ENCODE assay signal across 8 mouse cellular contexts in the genomic region with DNA sequence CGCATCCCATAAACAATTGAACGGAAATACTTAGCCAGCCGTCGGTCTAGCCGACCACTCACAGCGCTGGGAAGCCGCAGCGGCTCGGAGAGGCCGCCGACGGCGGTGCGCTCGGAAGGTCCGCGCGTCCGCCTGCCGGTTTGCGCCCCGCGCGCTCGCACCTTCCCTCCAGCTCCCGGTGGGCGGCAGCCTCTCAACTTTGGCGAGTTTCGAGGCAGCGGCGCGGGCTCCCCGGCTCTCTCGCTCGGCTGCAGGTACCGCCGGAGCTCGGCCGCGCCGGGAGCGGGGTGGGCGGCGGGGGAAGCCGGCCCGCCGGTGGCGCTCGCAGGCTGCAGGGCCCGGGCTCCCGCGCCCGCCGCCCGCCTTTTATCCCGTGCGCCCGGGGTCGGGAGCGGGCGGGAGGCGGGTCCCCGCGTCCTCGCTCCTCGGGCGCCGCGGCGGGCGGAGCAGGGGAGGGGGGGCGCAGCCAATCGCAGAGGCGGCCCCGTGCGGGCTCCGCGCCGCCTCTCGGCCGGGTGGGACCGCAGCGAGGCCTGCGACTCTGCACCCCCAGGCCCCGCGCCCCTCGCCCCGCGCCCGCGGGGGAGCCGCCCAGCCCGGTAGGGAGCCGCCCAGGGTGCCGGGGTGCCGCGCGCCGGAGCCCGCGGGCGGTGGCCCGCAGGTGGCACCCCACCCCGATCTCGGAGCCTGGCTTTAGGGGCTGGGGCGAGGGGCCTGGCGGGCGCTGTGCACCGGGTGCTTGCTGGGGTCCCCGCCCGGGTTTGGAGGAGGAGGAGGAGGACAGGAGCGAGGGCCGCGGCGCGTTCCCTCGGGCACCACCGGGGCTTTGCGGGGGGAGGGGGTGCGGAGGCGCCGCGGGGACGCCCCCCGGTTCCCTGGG. TPM values are rescaled to one million over a fixed set of nuclear protein-coding genes. Genes with fewer than 3 reads are reported as not detected.
DNase-seq lines count a peak whose midpoint lies in the region; ATAC-seq lines count a peak whose summit lies in the region.

A gene (plus strand): TSS at position 197 of the 880 bp plus-strand sequence.
A gene (minus strand): TSS at position 377 of the 880 bp plus-strand sequence.

- H3K27me3 ChIP-seq in intestine, embryonic 16.5 days (replicated peaks; ENCODE audit: control insufficient read depth, insufficient read depth, low read length): peaks cover 11% of the 10 kb centered on the region; the same call in 1 of the 2 replicates
- H3K27me3 ChIP-seq in limb, embryonic 12.5 days: peaks cover 19% of the 10 kb centered on the region
- H3K27me3 ChIP-seq in midbrain, embryonic 12.5 days: peaks cover 19% of the 10 kb centered on the region

- DNase-seq in ZHBTc4 (ENCODE audit: low read depth, low spot score): peak; percentile 64
- peak; percentile 73 for DNase-seq in embryo, embryonic 10.5 days (ENCODE audit: low spot score)
- DNase-seq in gastrocnemius, postnatal 36 days: peak; percentile 36 to 50
- DNase-seq in spleen, postnatal 10 days (ENCODE audit: low spot score in 2 of 2): peak; percentile 68 to 72
- no peak for DNase-seq in adipocyte (ENCODE audit: low spot score)

- H3K9ac ChIP-seq in intestine, embryonic 16.5 days (ENCODE audit: low read depth, low read length): peak within 1 kb of the TSS; percentile 85
- peak within 1 kb of the TSS; percentile 91 for H3K9ac ChIP-seq in limb, embryonic 12.5 days (replicated peaks)
- H3K9ac ChIP-seq in midbrain, embryonic 12.5 days (replicated peaks): peak within 1 kb of the TSS; percentile 84

- ATAC-seq in intestine, embryonic 16.5 days: peak; percentile 91
- peak; percentile 68; the same call in 1 of the 2 replicates for ATAC-seq in limb, embryonic 12.5 days (ENCODE audit: insufficient number of reproducible peaks, insufficient read depth, low FRiP score, low TSS enrichment, low read depth)
- peak; percentile 94 for ATAC-seq in midbrain, embryonic 12.5 days (ENCODE audit: low FRiP score, low read depth)

- intact Hi-C loops in gastrocnemius, postnatal 36 days (cut with DNase I): no loop called here

- no peaks in the 10 kb centered on the region for H3K36me3 ChIP-seq in intestine, embryonic 16.5 days (ENCODE audit: control insufficient read depth, insufficient read depth, low read length)
- no peaks in the 10 kb centered on the region for H3K36me3 ChIP-seq in limb, embryonic 12.5 days
- H3K36me3 ChIP-seq in midbrain, embryonic 12.5 days: no peaks in the 10 kb centered on the region

- peaks cover 2% of the 10 kb centered on the region; the same call in 1 of the 2 replicates for H3K4me1 ChIP-seq in intestine, embryonic 16.5 days (ENCODE audit: control insufficient read depth, insufficient read depth, low read length)
- peaks cover 8% of the 10 kb centered on the region; the same call in 1 of the 2 replicates for H3K4me1 ChIP-seq in limb, embryonic 12.5 days (replicated peaks)
- H3K4me1 ChIP-seq in midbrain, embryonic 12.5 days: peaks cover 16% of the 10 kb centered on the region; the same call in 1 of the 2 replicates

- WGBS in intestine, embryonic 16.5 days: under 1% methylated on average over 95 of the region's 125 CpGs
- WGBS in limb, embryonic 12.5 days: 1% methylated on average over 92 of the region's 125 CpGs
- under 1% methylated on average over 80 of the region's 125 CpGs for WGBS in midbrain, embryonic 12.5 days

- no peaks in the 10 kb centered on the region; the same call in 1 of the 2 replicates for H3K9me3 ChIP-seq in intestine, embryonic 16.5 days (ENCODE audit: control insufficient read depth, low read length)
- no peaks in the 10 kb centered on the region for H3K9me3 ChIP-seq in limb, embryonic 12.5 days
- peaks cover 3% of the 10 kb centered on the region; the same call in 1 of the 2 replicates for H3K9me3 ChIP-seq in midbrain, embryonic 12.5 days

- H3K27ac ChIP-seq in intestine, embryonic 16.5 days (ENCODE audit: low read length): peak within 1 kb of the TSS; percentile 84
- peak within 1 kb of the TSS; percentile 85 for H3K27ac ChIP-seq in limb, embryonic 12.5 days
- H3K27ac ChIP-seq in midbrain, embryonic 12.5 days (replicated peaks): peak within 1 kb of the TSS; percentile 75

- peak within 1 kb of the TSS; percentile 73 for H3K4me3 ChIP-seq in intestine, embryonic 16.5 days (ENCODE audit: low read length)
- H3K4me3 ChIP-seq in limb, embryonic 12.5 days (replicated peaks): peak within 1 kb of the TSS; percentile 85
- H3K4me3 ChIP-seq in midbrain, embryonic 12.5 days: peak within 1 kb of the TSS; percentile 81

- H3K4me2 ChIP-seq in intestine, embryonic 16.5 days (ENCODE audit: low read depth, low read length): peak within 1 kb of the TSS; percentile 94
- H3K4me2 ChIP-seq in limb, embryonic 12.5 days: peak within 1 kb of the TSS; percentile 89
- H3K4me2 ChIP-seq in midbrain, embryonic 12.5 days (replicated peaks): peak within 1 kb of the TSS; percentile 80

RNA-seq across cellular contexts. Expression of the first gene that starts in this region (rescaled TPM):
- 1 to 10 TPM; 1.1 to 1.4 TPM for total RNA-seq in gastrocnemius, postnatal 36 days (2021)
- polyA plus RNA-seq in intestine, embryonic 16.5 days (2015; fragmentation: Nextera tagmentation; extraction: Ambion mirVana): 3.0 and 3.6 TPM in 2 replicates
- polyA plus RNA-seq in limb, embryonic 12.5 days (2016; fragmentation: Nextera tagmentation; extraction: Ambion mirVana): 2.5 and 3.3 TPM in 2 replicates
- 3.2 and 4.3 TPM in 2 replicates for polyA plus RNA-seq in midbrain, embryonic 12.5 days (2016; fragmentation: Nextera tagmentation; extraction: Ambion mirVana)

RNA-seq across cellular contexts. Expression of the second gene that starts in this region (rescaled TPM):
- 1 to 10 TPM in 1 of 2 experiments, under 1 TPM in 1; 0.97 to 1.8 TPM for total RNA-seq in gastrocnemius, postnatal 36 days (2021)
- polyA plus RNA-seq in intestine, embryonic 16.5 days (2015; fragmentation: Nextera tagmentation; extraction: Ambion mirVana): 4.9 and 5.8 TPM in 2 replicates
- 5.5 TPM in 2 replicates for polyA plus RNA-seq in limb, embryonic 12.5 days (2016; fragmentation: Nextera tagmentation; extraction: Ambion mirVana)
- 5.9 and 7.9 TPM in 2 replicates for polyA plus RNA-seq in midbrain, embryonic 12.5 days (2016; fragmentation: Nextera tagmentation; extraction: Ambion mirVana)
